Mouse (Mus musculus): Measurements from ENCODE around the gene Phactr3. TPM values are rescaled to one million over a fixed set of nuclear protein-coding genes. Genes with fewer than 3 reads are reported as not detected.
"Not testable (repeated sequence)": the region's sequence is repeated elsewhere in the genome, so short reads cannot be mapped to it uniquely, and the experiment has no call there.

The Phactr3 gene
- 1 to 10 TPM in 1 of 2 experiments, under 1 TPM in 1; 0.97 to 1.5 TPM for total RNA-seq (2021)

- no peak for DNase-seq
- intact Hi-C loops (cut with DNase I): no loop called here
These were observed at the start of gene Phactr3 for GRCm38 (mm10) chr2:178118801-178119560. Phactr3 (plus strand) TSS chr2:178118975.

- intact Hi-C loops (cut with DNase I): not testable (repeated sequence)
- DNase-seq: peak in 1 of 2 experiments; percentile 12
These were observed 40.5 kb upstream of the Phactr3 start, which contains the start of gene Zfp931 for GRCm38 (mm10) chr2:178078166-178078717. Zfp931 (minus strand) TSS chr2:178078476.

- intact Hi-C loops (cut with DNase I): no loop called here
- DNase-seq: no peak
These were observed 29.2 kb upstream of the Phactr3 start for GRCm38 (mm10) chr2:178089586-178089985.

GRCm38 (mm10) chr2:178098021-178098420 is 20.8 kb upstream of the Phactr3 start:
- peak; percentile 19 to 43 for DNase-seq
- intact Hi-C loops (cut with DNase I): no loop called here

- intact Hi-C loops (cut with DNase I): loop anchor here (2.0 kb wide), 2 partner anchors 163 to 235 kb away; no protein-coding TSS in a partner anchor
These were observed 16.8 kb upstream of the Phactr3 start for GRCm38 (mm10) chr2:178101957-178102356.

GRCm38 (mm10) chr2:178117946-178118345 is 829 bp upstream of the Phactr3 start:
- intact Hi-C loops (cut with DNase I): no loop called here
- DNase-seq: peak; percentile 33 to 34

More at GRCm38 (mm10) chr2:178101957-178102356, 16.8 kb upstream of the Phactr3 start:
- DNase-seq: peak; percentile 15 to 23

GRCm38 (mm10) chr2:178119561-178120355 is 983 bp downstream of the Phactr3 start:
- intact Hi-C loops (cut with DNase I): no loop called here
- no peak for DNase-seq

- no peak for DNase-seq
These were observed 1.5 kb downstream of the Phactr3 start for GRCm38 (mm10) chr2:178120356-178120645.

GRCm38 (mm10) chr2:178120651-178121374 is 2.0 kb downstream of the Phactr3 start:
- intact Hi-C loops (cut with DNase I): no loop called here
- no peak for DNase-seq

More at GRCm38 (mm10) chr2:178120356-178120645, 1.5 kb downstream of the Phactr3 start:
- intact Hi-C loops (cut with DNase I): no loop called here

- DNase-seq: no peak
- intact Hi-C loops (cut with DNase I): no loop called here
These were observed 2.6 kb downstream of the Phactr3 start for GRCm38 (mm10) chr2:178121375-178121688.

- no peak for DNase-seq
- intact Hi-C loops (cut with DNase I): no loop called here
These were observed 3.3 kb downstream of the Phactr3 start for GRCm38 (mm10) chr2:178121946-178122665.

GRCm38 (mm10) chr2:178123466-178123865 is 4.7 kb downstream of the Phactr3 start:
- intact Hi-C loops (cut with DNase I): no loop called here
- no peak for DNase-seq

GRCm38 (mm10) chr2:178125427-178125826 is 6.7 kb downstream of the Phactr3 start:
- DNase-seq: no peak
- intact Hi-C loops (cut with DNase I): no loop called here

- no peak for DNase-seq
- intact Hi-C loops (cut with DNase I): no loop called here
These were observed 7.5 kb downstream of the Phactr3 start for GRCm38 (mm10) chr2:178126041-178126820.

GRCm38 (mm10) chr2:178128594-178128993 is 9.8 kb downstream of the Phactr3 start:
- DNase-seq: no peak
- intact Hi-C loops (cut with DNase I): no loop called here

GRCm38 (mm10) chr2:178129161-178129560 is 10.4 kb downstream of the Phactr3 start:
- intact Hi-C loops (cut with DNase I): no loop called here

GRCm38 (mm10) chr2:178129676-178130075 is 10.9 kb downstream of the Phactr3 start:
- no peak for DNase-seq
- intact Hi-C loops (cut with DNase I): no loop called here

More at GRCm38 (mm10) chr2:178129161-178129560, 10.4 kb downstream of the Phactr3 start:
- DNase-seq: no peak

- DNase-seq: no peak
- intact Hi-C loops (cut with DNase I): no loop called here
These were observed 11.8 kb downstream of the Phactr3 start for GRCm38 (mm10) chr2:178130536-178130935.

GRCm38 (mm10) chr2:178131011-178131410 is 12.2 kb downstream of the Phactr3 start:
- DNase-seq: no peak
- intact Hi-C loops (cut with DNase I): no loop called here

Data from heart, postnatal 36 days (tissue).